Mouse (Mus musculus): ENCODE measurements around the gene Rab5if. TPM values are rescaled to one million over a fixed set of nuclear protein-coding genes. Genes with fewer than 3 reads are reported as not detected.

Rab5if gene
- polyA plus RNA-seq, 1 experiment from 2014 or later: 198 TPM

GRCm38 (mm10) chr2:156923057-156923456 is 60.1 kb downstream of the Rab5if start:
- Histone ChIP-seq H3K4me3 (no peak overlapping the region), H3K9me3 (no peaks in the 10 kb centered on the region), H3K36me3 (peaks cover 12% of the 10 kb centered on the region), H3K27me3 (ENCODE audit: insufficient read depth, poor library complexity, severe bottlenecking) (no peaks in the 10 kb centered on the region), H3K4me1 (peaks cover 12% of the 10 kb centered on the region), H3K27ac (peak overlapping the region; percentile 47; the same call in 1 of the 2 replicates)
- peak; percentile 73 for DNase-seq (ENCODE audit: low spot score)
- WGBS: 82% methylated on average over 5 of the region's 5 CpGs

Other genes with a start within 250 kb of the Rab5if start
- 71.6 and 95.7 TPM in 2 replicates for gene Dlgap4, start 249.4 kb upstream of the Rab5if start, polyA plus RNA-seq (2016; fragmentation: Nextera tagmentation; extraction: Ambion mirVana)
- gene Myl9, start 87.7 kb upstream of the Rab5if start, polyA plus RNA-seq (2016; fragmentation: Nextera tagmentation; extraction: Ambion mirVana): 1,471 and 1,998 TPM in 2 replicates
- gene Tgif2, start 23.1 kb upstream of the Rab5if start, polyA plus RNA-seq (2016; fragmentation: Nextera tagmentation; extraction: Ambion mirVana): 48.4 and 62.3 TPM in 2 replicates
- gene 4930518I15Rik, start 5.2 kb upstream of the Rab5if start, polyA plus RNA-seq (2016; fragmentation: Nextera tagmentation; extraction: Ambion mirVana): 4.7 and 6.3 TPM in 2 replicates
- 1.1 and 1.9 TPM in 2 replicates for gene Sla2, start 24.1 kb downstream of the Rab5if start, polyA plus RNA-seq (2016; fragmentation: Nextera tagmentation; extraction: Ambion mirVana)
- gene Ndrg3, start 128.9 kb downstream of the Rab5if start, polyA plus RNA-seq (2016; fragmentation: Nextera tagmentation; extraction: Ambion mirVana): 42.1 and 46.2 TPM in 2 replicates
- gene Dsn1, start 144.0 kb downstream of the Rab5if start, polyA plus RNA-seq (2016; fragmentation: Nextera tagmentation; extraction: Ambion mirVana): 43.7 and 44.0 TPM in 2 replicates
- gene Soga1, start 216.1 kb downstream of the Rab5if start, polyA plus RNA-seq (2016; fragmentation: Nextera tagmentation; extraction: Ambion mirVana): 2.2 and 3.9 TPM in 2 replicates
- gene Tldc2, start 223.9 kb downstream of the Rab5if start, polyA plus RNA-seq (2016; fragmentation: Nextera tagmentation; extraction: Ambion mirVana): not detected in 2 replicates